Mouse (Mus musculus): ENCODE data around the gene Rep15. TPM values are rescaled to one million over a fixed set of nuclear protein-coding genes. Genes with fewer than 3 reads are reported as not detected.

The Rep15 gene
- total RNA-seq, 2 experiments from 2014 or later = 0.41 to 0.74 TPM

Other genes with a start within 250 kb of the Rep15 start
- gene Arntl2, start 236.5 kb upstream of the Rep15 start, total RNA-seq (2021) = under 1 TPM; 0.43 TPM
- not detected for gene Smco2, start 182.5 kb upstream of the Rep15 start, total RNA-seq (2021)
- 10 to 100 TPM; 54.4 to 65.7 TPM for gene Ppfibp1, start 144.1 kb upstream of the Rep15 start, total RNA-seq (2021)
- gene 1700034J05Rik, start 78.2 kb upstream of the Rep15 start, total RNA-seq (2021) = not detected
- gene Mrps35, start 10.2 kb downstream of the Rep15 start, total RNA-seq (2021) = 10 to 100 TPM; 41.8 to 44.5 TPM
- gene Mansc4, start 54.4 kb downstream of the Rep15 start, total RNA-seq (2021) = under 1 TPM in 1 of 2 experiments, not detected in 1; 0.21 TPM
- 1 to 10 TPM; 1.2 to 1.5 TPM for gene Klhl42, start 58.8 kb downstream of the Rep15 start, total RNA-seq (2021)
- gene Pthlh, start 231.6 kb downstream of the Rep15 start, total RNA-seq (2021) = 1 to 10 TPM in 1 of 2 experiments, under 1 TPM in 1; 0.64 to 2.6 TPM

All from gastrocnemius, adult 18-20 months (tissue).